Comparison of ENCODE assay signal across 8 mouse cellular contexts in genomic region chr17:89910349-89910748, GRCm38 (mm10). TPM values are rescaled to one million over a fixed set of nuclear protein-coding genes. Genes with fewer than 3 reads are reported as not detected.
DNase-seq lines count a peak whose midpoint lies in the region; ATAC-seq and TF ChIP-seq lines count a peak whose summit lies in the region.

TSS of gene Gm10184 (minus strand) at chr17:89910449.

- TF ChIP-seq POLR2A in bone marrow macrophage, adult 2 months (IDR thresholded peaks at IDR 0.05; ENCODE audit: borderline replicate concordance, low read depth, low read length): no peak

- no peak for TF ChIP-seq CTCF in bone marrow macrophage, adult 2 months (IDR thresholded peaks at IDR 0.05; ENCODE audit: low read depth, low read length)

- ATAC-seq in megakaryocyte-erythroid progenitor cell, adult 5-6 weeks (replicated peaks; ENCODE audit: low FRiP score, low TSS enrichment, poor library complexity, severe bottlenecking): no peak
- no peak for ATAC-seq in frontal cortex, adult (ENCODE audit: low TSS enrichment)

- H3K4me1 ChIP-seq in bone marrow macrophage, adult 2 months (ENCODE audit: control insufficient read depth, insufficient read depth, low read length): no peaks in the 10 kb centered on the region

- H3K27ac ChIP-seq in bone marrow macrophage, adult 2 months (ENCODE audit: insufficient read depth, low read depth, low read length): no peak within 1 kb of the TSS

- H3K4me3 ChIP-seq in bone marrow macrophage, adult 2 months (ENCODE audit: insufficient read depth, low read length): no peak within 1 kb of the TSS

- DNase-seq in left cerebral cortex, postnatal 4 days: no peak
- no peak for DNase-seq in left cerebral cortex, postnatal 36 days (ENCODE audit: low spot score in 2 of 2)
- no peak for DNase-seq in heart, postnatal 25 days (ENCODE audit: low spot score)
- DNase-seq in cerebellum, adult 18-20 months: no peak
- no peak for DNase-seq in spleen, postnatal 14 days (ENCODE audit: low spot score in 2 of 2)

- intact Hi-C loops in left cerebral cortex, postnatal 4 days (cut with DNase I): no loop called here
- intact Hi-C loops in left cerebral cortex, postnatal 36 days (cut with DNase I): no loop called here
- intact Hi-C loops in heart, postnatal 25 days (cut with DNase I): no loop called here

RNA-seq across cellular contexts. Expression of gene Gm10184, which starts in this region (rescaled TPM):
- 10 to 100 TPM; 16.8 to 18.6 TPM for total RNA-seq in left cerebral cortex, postnatal 4 days (2021)
- total RNA-seq in left cerebral cortex, postnatal 36 days (2021): 1 to 10 TPM; 6.3 to 9.8 TPM
- polyA plus RNA-seq in bone marrow macrophage, adult 2 months (2012; ENCODE audit: insufficient read depth, insufficient read length, missing spikeins): 27.5 and 31.3 TPM in 2 replicates
- total RNA-seq in heart, postnatal 25 days (2021): 10 to 100 TPM; 41.5 to 59.4 TPM
- 11.7 and 15.8 TPM in 2 replicates for total RNA-seq in megakaryocyte-erythroid progenitor cell, adult 5-6 weeks (2014; fragmentation: Nextera tagmentation)
- total RNA-seq in megakaryocyte-erythroid progenitor cell, adult 5-6 weeks (2017): 106 and 113 TPM in 2 replicates
